Mouse (Mus musculus): ENCODE data around the gene Ctsd. TPM values are rescaled to one million over a fixed set of nuclear protein-coding genes. Genes with fewer than 3 reads are reported as not detected.

Gene Ctsd
- polyA plus RNA-seq, 1 experiment from 2014 or later: 288 TPM

DNA sequence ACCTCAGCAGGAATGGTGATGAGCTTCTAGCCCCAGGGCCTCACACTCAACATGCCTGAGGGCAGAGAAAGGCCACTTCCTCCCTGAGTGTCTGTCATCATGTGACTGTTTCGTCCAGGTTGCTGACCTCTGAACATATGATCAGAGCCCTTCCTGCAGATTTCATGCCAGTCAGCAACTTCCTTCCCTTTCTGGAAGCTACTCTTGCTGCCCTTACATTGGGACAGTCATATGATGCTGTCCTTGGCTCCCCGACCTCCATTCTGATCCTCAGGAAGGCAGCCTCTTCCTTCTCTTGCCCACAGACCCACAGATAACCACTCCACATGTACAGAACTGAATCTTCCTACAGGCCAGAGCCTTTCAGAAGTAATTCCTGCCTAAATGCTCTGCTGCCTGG lies 10.2 kb upstream of the Ctsd start:
- WGBS: 57% methylated on average over 2 of the region's 2 CpGs
- H3K36me3 ChIP-seq: no peaks in the 10 kb centered on the region
- H3K27ac ChIP-seq (replicated peaks): no peak overlapping the region

DNA sequence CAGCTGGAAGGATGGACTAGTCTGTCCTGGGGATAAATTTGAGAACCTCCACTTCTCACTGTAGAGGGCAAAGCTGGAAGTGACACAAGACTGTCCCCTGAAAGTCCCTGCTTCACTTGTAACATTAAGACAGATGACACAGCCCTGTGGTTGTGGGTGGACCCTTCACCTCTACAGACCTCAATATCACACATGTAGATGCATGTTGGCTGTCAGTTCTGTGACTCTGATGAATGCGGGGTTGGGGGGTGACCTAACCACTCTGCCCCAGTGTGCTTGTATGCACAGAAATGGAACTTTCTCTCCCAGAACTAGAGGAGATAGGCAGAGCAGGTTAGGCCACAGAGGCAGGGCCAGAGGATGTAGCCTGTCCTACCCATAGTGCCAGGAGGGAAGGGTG lies 8.8 kb upstream of the Ctsd start:
- WGBS: 96% methylated on average over 1 of the region's 1 CpGs
- Histone ChIP-seq H3K9me3 (no peaks in the 10 kb centered on the region), H3K27me3 (no peaks in the 10 kb centered on the region), H3K9ac (no peak overlapping the region), H3K36me3 (no peaks in the 10 kb centered on the region), H3K4me2 (no peak overlapping the region), H3K27ac (replicated peaks) (no peak overlapping the region), H3K4me3 (no peak overlapping the region), H3K4me1 (replicated peaks) (no peaks in the 10 kb centered on the region)
- no peak for ATAC-seq (ENCODE audit: low read depth)

More for the DNA sequence above, 10.2 kb upstream of the Ctsd start:
- Histone ChIP-seq H3K4me3 (no peak overlapping the region), H3K27me3 (no peaks in the 10 kb centered on the region), H3K4me1 (replicated peaks) (no peaks in the 10 kb centered on the region), H3K9me3 (no peaks in the 10 kb centered on the region), H3K9ac (no peak overlapping the region), H3K4me2 (no peak overlapping the region)
- no peak for ATAC-seq (ENCODE audit: low read depth)

DNA sequence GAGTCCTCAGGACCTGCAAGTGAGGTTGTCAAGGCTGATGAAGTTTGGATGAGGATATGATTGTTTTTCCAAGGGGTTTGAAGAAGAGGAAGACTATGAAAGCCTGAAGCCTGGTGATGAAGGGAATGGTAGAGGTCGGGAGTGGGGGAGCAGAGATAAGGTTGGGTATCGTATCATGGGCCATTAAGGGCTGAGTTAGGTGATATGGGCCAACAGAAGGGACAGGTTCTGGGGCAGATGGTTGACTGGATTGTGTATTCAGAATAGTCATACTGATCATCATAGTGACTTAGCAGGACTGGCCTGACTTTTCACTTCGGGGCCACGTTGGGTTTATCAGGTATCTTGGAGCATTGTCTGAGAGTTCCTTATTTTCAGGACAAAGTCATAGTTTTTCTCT lies 7.6 kb upstream of the Ctsd start:
- Histone ChIP-seq H3K4me1 (replicated peaks) (no peaks in the 10 kb centered on the region), H3K4me3 (no peak overlapping the region), H3K27ac (replicated peaks) (no peak overlapping the region), H3K27me3 (no peaks in the 10 kb centered on the region), H3K4me2 (no peak overlapping the region), H3K9me3 (no peaks in the 10 kb centered on the region), H3K36me3 (no peaks in the 10 kb centered on the region), H3K9ac (no peak overlapping the region)
- no peak for ATAC-seq (ENCODE audit: low read depth)
- 91% methylated on average over 4 of the region's 4 CpGs for WGBS

DNA sequence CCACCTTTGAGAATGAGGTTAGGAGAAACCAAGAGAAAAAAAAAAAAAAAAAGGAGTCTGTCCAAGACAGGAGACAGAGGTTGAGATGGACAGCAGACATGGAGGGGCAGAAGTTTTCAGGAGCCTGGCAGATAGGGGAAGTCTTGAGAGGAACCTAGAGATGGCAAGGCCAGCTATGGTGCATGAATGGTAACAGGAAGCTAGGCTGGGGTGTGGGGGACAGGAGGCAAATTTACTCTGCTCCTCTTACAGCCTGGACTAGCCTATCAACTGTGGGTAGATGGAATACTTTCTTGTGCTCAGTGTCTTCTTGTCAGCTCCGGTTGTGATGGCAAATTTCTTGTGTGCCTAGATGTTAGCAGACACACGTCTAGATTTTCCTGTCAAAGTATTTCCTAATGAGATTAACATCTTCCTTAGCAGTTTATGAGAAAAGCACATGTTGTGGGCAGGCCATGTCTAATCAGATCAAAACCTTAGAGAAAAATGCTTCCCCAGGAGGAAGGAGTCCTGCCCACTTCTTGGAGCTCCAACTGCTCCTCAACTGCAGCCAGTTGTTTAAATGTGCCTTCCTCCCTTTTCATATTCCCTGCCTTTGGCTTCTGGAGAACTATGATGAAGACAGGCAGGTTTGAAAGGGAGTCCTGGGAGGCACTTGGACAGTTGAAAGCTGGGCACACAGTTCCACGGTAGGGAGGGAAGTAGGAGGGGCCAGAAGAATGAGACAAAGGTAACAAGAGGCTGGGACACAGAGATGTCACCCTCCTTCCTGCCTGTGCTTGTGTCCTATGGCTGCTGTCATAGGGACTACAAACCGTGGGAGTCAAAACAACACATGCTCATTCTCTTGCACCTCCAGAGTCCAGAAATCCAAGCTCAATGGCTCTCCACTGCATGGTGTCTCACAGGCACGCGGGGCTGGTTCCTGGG lies 6.7 kb upstream of the Ctsd start:
- 73% methylated on average over 6 of the region's 6 CpGs for WGBS
- Histone ChIP-seq H3K4me3 (no peak overlapping the region), H3K27me3 (no peaks in the 10 kb centered on the region), H3K36me3 (no peaks in the 10 kb centered on the region), H3K4me1 (replicated peaks) (no peaks in the 10 kb centered on the region), H3K27ac (replicated peaks) (no peak overlapping the region), H3K4me2 (no peak overlapping the region), H3K9me3 (no peaks in the 10 kb centered on the region), H3K9ac (no peak overlapping the region)
- ATAC-seq (ENCODE audit: low read depth): no peak

DNA sequence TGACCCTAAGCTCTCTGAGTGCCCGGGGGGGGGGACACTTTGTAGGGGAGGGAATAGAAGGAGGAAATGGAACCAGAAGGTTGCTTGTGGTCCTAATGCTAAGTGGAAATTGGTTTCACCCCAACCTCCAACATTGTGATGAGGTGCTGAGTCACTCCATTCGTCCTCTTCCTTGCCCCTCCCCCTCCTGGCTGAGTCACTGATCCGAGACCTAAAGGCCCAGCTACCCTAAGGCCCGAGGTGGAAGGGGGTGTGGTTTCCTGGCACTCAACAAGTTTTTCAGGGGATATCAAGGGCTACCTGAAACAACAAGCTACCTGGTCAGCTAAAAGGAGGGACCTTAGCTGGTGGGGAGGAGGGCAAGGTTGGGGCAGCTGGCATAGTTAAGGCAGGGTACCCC lies 5.4 kb upstream of the Ctsd start:
- no peak for ATAC-seq (ENCODE audit: low read depth)
- Histone ChIP-seq H3K4me3 (no peak overlapping the region), H3K36me3 (no peaks in the 10 kb centered on the region), H3K27me3 (no peaks in the 10 kb centered on the region), H3K9ac (no peak overlapping the region), H3K27ac (replicated peaks) (no peak overlapping the region), H3K4me2 (no peak overlapping the region), H3K4me1 (replicated peaks) (no peaks in the 10 kb centered on the region; the same call in 1 of the 2 replicates), H3K9me3 (no peaks in the 10 kb centered on the region)
- 27% methylated on average over 4 of the region's 4 CpGs for WGBS

DNA sequence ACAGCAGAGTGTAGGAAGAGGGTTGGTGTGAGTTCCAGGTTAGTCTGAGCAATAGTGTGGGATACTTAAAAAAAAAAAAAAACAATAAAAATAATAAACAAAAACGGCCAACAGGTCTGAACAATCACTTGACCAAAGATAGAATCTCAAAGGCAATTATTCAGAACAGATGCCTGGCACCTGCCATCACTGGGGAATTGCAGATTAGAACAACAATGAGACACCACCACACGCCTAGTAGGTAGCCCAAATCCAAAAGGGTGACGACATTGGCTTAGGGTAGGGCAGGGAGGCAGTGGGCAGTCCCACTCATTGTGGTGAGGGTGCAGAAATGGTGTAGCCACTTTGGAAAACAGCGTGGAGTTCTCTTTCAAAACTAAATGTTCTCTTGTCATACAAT lies 3.8 kb upstream of the Ctsd start:
- H3K27ac ChIP-seq (replicated peaks): no peak overlapping the region
- 61% methylated on average over 4 of the region's 4 CpGs for WGBS
- H3K9ac ChIP-seq: no peak overlapping the region
- no peak overlapping the region for H3K4me3 ChIP-seq
- no peaks in the 10 kb centered on the region for H3K36me3 ChIP-seq
- no peak overlapping the region for H3K4me2 ChIP-seq
- H3K9me3 ChIP-seq: no peaks in the 10 kb centered on the region
- H3K4me1 ChIP-seq (replicated peaks): peaks cover 7% of the 10 kb centered on the region
- H3K27me3 ChIP-seq: no peaks in the 10 kb centered on the region
- ATAC-seq (ENCODE audit: low read depth): no peak

DNA sequence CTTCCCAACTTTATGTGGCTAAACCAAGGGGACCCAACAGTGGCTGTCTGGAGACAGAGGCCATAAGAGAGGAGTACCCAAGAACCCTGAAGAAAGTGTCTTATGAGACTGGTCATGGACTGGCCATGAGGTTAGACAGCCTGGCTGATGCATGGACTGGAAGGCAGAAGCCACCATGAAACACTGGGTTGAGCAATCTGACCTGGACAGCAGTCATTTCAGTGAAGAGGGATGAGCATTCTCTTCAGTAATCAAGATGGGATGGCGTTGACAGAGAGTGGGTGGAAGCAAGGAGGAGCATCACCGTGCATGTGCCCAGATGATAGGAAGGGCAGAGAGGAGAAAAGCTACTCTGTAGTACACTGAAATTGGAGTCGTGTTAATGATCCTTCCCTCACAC lies 3.3 kb upstream of the Ctsd start:
- Histone ChIP-seq H3K9ac (no peak overlapping the region), H3K4me2 (no peak overlapping the region), H3K9me3 (no peaks in the 10 kb centered on the region), H3K36me3 (no peaks in the 10 kb centered on the region), H3K4me3 (no peak overlapping the region), H3K27me3 (no peaks in the 10 kb centered on the region), H3K27ac (replicated peaks) (no peak overlapping the region), H3K4me1 (replicated peaks) (peaks cover 12% of the 10 kb centered on the region)
- WGBS: 79% methylated on average over 3 of the region's 3 CpGs
- ATAC-seq (ENCODE audit: low read depth): no peak

DNA sequence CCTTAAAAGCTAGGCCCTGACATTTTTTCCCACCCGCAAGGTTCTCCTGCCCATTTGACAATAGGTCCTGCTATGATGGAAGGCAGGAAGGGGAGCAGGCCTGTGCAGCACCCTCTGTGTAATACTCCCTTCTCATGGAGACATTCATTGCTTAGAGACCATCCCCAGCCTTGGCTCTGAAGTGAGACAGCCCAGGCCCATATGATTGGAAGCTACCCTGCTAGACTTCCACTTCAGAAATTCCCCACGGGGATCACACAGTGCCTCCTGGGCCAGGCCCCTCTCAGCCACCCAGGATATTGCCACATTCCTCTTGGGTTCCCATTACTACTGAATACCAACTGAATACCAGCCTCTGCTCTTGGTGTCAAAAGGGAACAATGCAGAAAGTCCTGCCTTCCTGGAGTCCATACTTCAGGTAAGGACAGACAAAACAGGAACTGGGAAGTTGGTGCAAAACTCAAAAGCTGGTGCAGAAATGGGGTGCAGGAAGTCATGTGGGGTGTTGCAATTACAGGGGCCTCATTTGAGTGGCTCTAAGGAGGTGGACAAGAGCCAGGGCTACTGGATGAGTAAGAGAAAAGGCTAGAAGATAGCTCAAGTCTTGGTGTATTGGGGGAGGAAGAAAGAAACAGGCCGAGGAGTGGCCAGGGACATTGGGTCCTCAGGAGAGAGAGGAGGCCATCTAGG lies 2.3 kb upstream of the Ctsd start:
- no peaks in the 10 kb centered on the region for H3K27me3 ChIP-seq
- peaks cover 19% of the 10 kb centered on the region for H3K4me1 ChIP-seq (replicated peaks)
- H3K36me3 ChIP-seq: peaks cover 6% of the 10 kb centered on the region
- 88% methylated on average over 3 of the region's 3 CpGs for WGBS
- no peaks in the 10 kb centered on the region for H3K9me3 ChIP-seq
- ATAC-seq (ENCODE audit: low read depth): no peak
- H3K4me3 ChIP-seq: no peak overlapping the region
- H3K27ac ChIP-seq (replicated peaks): no peak overlapping the region
- no peak overlapping the region for H3K9ac ChIP-seq
- no peak overlapping the region for H3K4me2 ChIP-seq

DNA sequence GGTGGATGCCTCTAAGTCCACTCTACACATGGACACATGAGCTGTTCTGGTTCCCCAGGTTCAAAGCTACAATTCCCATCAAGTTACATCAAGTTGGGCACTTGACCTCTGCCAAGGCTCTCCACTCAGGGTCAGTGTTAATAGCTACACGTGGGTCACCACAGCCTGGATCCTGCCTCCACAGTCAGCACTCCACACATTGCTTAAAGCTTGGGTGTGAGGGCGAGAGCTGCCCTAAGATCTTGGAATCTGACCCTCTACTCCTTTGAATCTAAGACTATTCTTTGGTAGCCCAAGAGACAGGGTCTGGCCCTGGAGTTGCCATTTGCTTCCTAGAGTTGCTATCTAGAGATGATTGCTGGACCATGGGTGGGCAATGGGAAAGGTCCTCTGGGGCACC lies 902 bp upstream of the Ctsd start:
- no peaks in the 10 kb centered on the region for H3K9me3 ChIP-seq
- WGBS: 97% methylated on average over 2 of the region's 2 CpGs
- peaks cover 19% of the 10 kb centered on the region for H3K4me1 ChIP-seq (replicated peaks)
- no peaks in the 10 kb centered on the region for H3K27me3 ChIP-seq
- no peak overlapping the region for H3K4me3 ChIP-seq
- ATAC-seq (ENCODE audit: low read depth): no peak
- H3K27ac ChIP-seq (replicated peaks): no peak overlapping the region
- H3K36me3 ChIP-seq: peaks cover 20% of the 10 kb centered on the region
- H3K9ac ChIP-seq: no peak overlapping the region
- no peak overlapping the region for H3K4me2 ChIP-seq

DNA sequence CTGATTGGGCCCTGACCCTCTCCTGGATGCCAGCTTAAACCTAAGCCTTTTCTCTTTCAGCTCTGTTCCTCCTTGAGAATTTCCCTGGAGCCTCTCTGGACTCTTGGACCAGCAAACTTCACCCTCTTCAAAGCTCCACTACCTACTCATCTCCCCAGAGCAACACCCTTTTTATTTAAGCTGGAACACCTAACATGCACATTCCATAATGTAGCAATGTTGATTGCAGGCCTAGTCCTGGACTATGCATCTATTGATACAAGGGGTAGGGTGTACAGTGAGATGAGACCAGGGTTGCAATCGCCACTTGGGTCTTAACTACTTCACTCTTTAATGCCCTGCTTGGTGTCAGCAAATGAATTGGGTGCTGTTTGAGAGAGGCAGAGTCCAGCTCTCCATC lies 360 bp upstream of the Ctsd start:
- whole genome bisulfite sequencing: 96% methylated on average over 1 of the region's 1 CpGs

DNA sequence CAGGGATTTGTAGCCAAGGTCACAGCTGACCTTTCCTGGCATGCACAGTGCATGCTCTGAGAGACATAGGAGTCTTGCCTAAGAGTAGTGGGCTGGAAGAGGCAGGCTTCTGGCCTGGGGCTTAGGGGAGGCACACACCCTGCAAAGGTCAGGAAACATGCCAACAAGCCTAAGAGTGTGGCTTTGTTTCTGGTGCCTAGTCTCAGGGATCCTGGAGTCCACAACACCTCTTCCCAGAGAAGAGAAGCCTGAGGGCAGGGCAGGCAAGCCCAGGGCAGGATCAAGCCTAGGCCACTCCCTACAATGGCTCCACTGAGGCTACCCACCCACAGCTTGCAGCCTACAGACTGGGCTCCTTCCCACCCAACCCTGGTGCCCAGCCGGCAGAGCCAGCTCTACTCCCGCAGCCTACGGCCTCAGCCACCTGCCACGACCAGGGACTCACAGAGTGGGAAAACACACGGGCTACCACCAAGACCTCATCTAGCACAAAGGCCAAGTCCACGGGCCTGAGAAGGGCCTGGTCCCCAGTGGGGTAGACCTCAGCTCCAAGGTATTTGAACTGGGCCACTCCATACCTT lies 1.1 kb downstream of the Ctsd start:
- no peaks in the 10 kb centered on the region for H3K9me3 ChIP-seq
- H3K27me3 ChIP-seq: no peaks in the 10 kb centered on the region
- peak overlapping the region; percentile 95 for H3K4me2 ChIP-seq
- peak overlapping the region; percentile 76; the same call in 1 of the 2 replicates for H3K27ac ChIP-seq (replicated peaks)
- peak overlapping the region; percentile 92 for H3K4me3 ChIP-seq
- peak overlapping the region; percentile 89 for H3K9ac ChIP-seq
- H3K36me3 ChIP-seq: peaks cover 40% of the 10 kb centered on the region
- WGBS: 62% methylated on average over 6 of the region's 6 CpGs
- ATAC-seq (ENCODE audit: low read depth): no peak
- H3K4me1 ChIP-seq (replicated peaks): peaks cover 19% of the 10 kb centered on the region

More for the DNA sequence above, 360 bp upstream of the Ctsd start:
- Histone ChIP-seq H3K27me3 (no peaks in the 10 kb centered on the region), H3K27ac (replicated peaks) (peak overlapping the region; percentile 68), H3K36me3 (peaks cover 25% of the 10 kb centered on the region), H3K4me2 (peak overlapping the region; percentile 95), H3K9me3 (no peaks in the 10 kb centered on the region), H3K4me1 (replicated peaks) (peaks cover 19% of the 10 kb centered on the region), H3K4me3 (peak overlapping the region; percentile 92), H3K9ac (peak overlapping the region; percentile 52; the same call in 1 of the 2 replicates)
- ATAC-seq (ENCODE audit: low read depth): peak; percentile 32

DNA sequence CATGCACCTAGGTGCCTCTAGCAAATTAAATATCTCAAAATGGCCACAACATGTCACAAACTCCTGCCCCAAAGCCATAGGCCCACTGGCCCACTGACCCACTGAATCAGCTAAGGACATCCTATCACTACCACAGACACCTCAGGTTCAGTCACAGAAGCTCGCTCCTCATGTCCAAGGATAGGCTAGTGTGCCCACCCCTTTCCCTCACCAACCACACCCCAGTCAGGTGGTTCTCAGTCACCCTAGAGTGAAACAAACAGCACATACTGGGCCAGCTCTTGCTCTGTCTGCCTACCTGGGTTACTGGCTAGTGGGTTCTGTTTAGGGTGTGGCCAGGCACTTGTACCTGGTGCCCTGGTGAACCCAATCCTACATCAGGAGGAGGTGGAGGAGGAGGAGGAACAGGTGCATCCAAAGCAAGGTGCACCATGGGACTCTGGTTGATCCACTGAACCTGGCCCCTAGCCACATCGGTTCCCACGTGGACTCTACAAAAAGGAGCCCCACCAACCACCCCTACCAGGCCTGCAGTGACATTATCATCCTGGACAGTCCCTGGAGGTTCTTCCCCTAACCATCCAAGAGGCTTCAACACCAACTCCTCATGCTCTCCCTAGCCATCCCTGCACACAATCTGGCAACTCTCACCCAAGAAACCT lies 2.0 kb downstream of the Ctsd start:
- Histone ChIP-seq H3K4me2 (peak overlapping the region; percentile 95), H3K27me3 (no peaks in the 10 kb centered on the region), H3K4me1 (replicated peaks) (peaks cover 19% of the 10 kb centered on the region), H3K27ac (replicated peaks) (no peak overlapping the region), H3K36me3 (peaks cover 49% of the 10 kb centered on the region), H3K9ac (peak overlapping the region; percentile 89), H3K4me3 (peak overlapping the region; percentile 92), H3K9me3 (no peaks in the 10 kb centered on the region)
- no peak for ATAC-seq (ENCODE audit: low read depth)
- 88% methylated on average over 3 of the region's 3 CpGs for WGBS
